Mouse (Mus musculus) forebrain, embryonic 16.5 days (tissue): ENCODE data around the gene Cdh13. TPM values are rescaled to one million over a fixed set of nuclear protein-coding genes. Genes with fewer than 3 reads are reported as not detected.

Experiments
- ATAC-seq: fragments of 200-750 bp; cut with Nextera tagmentation; 2 replicates; pipeline ENCODE4 v1.8.0; 2017; ENCODE audit warnings: mild to moderate bottlenecking, moderate library complexity
- H3K27ac ChIP-seq: fragments of 300-500 bp; sonication (generic); 2 replicates; pipeline ENCODE4 v1.5.1; 2014; ENCODE audit warnings: low read length, control low read depth
- H3K27me3 ChIP-seq: fragments of 300-500 bp; sonication (generic); replicated peaks from 2 replicates; pipeline ENCODE4 v1.6.1; 2014; ENCODE audit warnings: low read length; ENCODE audit not compliant: control insufficient read depth, insufficient read depth
- H3K36me3 ChIP-seq: fragments of 300-500 bp; sonication (generic); 2 replicates; pipeline ENCODE4 v1.6.1; 2014; ENCODE audit not compliant: control insufficient read depth, insufficient read depth
- H3K4me1 ChIP-seq: fragments of 300-500 bp; sonication (generic); replicated peaks from 2 replicates; pipeline ENCODE4 v1.6.1; 2014; ENCODE audit warnings: low read length; ENCODE audit not compliant: control insufficient read depth, insufficient read depth
- H3K4me2 ChIP-seq: fragments of 300-500 bp; sonication (generic); 2 replicates; pipeline ENCODE4 v1.6.1; 2014; ENCODE audit warnings: mild to moderate bottlenecking, low read length, control low read depth
- H3K4me3 ChIP-seq: fragments of 300-500 bp; sonication (generic); replicated peaks from 2 replicates; pipeline ENCODE4 v1.5.1; 2014; ENCODE audit warnings: mild to moderate bottlenecking, low read length, control low read depth
- H3K9ac ChIP-seq: fragments of 300-500 bp; sonication (generic); replicated peaks from 2 replicates; pipeline ENCODE4 v1.6.1; 2014; ENCODE audit warnings: low read depth, low read length, control low read depth
- H3K9me3 ChIP-seq: fragments of 300-500 bp; sonication (generic); 2 replicates; pipeline ENCODE4 v1.6.1; 2016; ENCODE audit warnings: low read length; ENCODE audit not compliant: control insufficient read depth
- WGBS: fragments of 180-500 bp; shearing (Covaris S2); extraction: QIAGEN DNeasy Blood & Tissue Kit; methylation state at CpG from one replicate; pipeline ENCODE4 v1.1.7; 2014; 5-methylcytosine and 5-hydroxymethylcytosine counted together
- polyA plus RNA-seq: library from polyadenylated mRNA; unstranded; fragments of >200 nt; fragmentation: Nextera tagmentation; extraction: Ambion mirVana; gene quantifications from 2 replicates; pipeline ENCODE4 v1.2.1, GENCODE M21; 2015

The Cdh13 gene
- 110 and 129 TPM in 2 replicates for polyA plus RNA-seq

DNA sequence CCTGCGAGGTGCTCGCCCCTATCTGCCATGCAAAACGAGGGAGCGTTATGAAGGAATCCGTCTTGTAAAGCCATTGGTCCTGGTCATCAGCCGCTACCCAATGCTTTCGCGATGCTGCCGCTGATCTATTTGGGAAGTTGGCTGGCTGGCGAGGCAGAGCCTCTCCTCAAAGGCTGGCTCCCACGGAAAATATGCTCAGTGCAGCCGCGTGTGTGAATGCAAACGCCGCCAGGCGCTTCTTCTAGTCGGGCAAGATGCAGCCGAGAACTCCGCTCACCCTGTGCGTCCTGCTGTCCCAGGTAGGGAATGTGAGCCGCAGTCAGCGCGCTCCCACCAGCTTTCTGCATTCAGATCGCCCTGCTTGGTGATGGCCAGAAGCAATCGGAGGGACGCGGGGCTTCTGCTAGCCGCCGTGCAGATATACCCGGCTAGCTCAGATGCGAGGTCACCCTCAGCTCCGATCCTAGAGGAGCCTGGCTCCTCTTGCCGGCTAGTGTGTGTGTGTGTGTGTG is at the start of gene Cdh13:
TSS of gene Cdh13 (plus strand) at position 134 of the 512 bp plus-strand sequence.
- under 1% methylated on average over 33 of the region's 33 CpGs for WGBS
- Histone ChIP-seq H3K36me3 (no peaks in the 10 kb centered on the region), H3K4me2 (peak within 1 kb of the TSS; percentile 82), H3K27ac (peak within 1 kb of the TSS; percentile 68), H3K4me3 (peak within 1 kb of the TSS; percentile 62), H3K9me3 (no peaks in the 10 kb centered on the region), H3K9ac (peak within 1 kb of the TSS; percentile 63), H3K27me3 (no peaks in the 10 kb centered on the region), H3K4me1 (peaks cover 23% of the 10 kb centered on the region)
- ATAC-seq, result peak; percentile 60

DNA sequence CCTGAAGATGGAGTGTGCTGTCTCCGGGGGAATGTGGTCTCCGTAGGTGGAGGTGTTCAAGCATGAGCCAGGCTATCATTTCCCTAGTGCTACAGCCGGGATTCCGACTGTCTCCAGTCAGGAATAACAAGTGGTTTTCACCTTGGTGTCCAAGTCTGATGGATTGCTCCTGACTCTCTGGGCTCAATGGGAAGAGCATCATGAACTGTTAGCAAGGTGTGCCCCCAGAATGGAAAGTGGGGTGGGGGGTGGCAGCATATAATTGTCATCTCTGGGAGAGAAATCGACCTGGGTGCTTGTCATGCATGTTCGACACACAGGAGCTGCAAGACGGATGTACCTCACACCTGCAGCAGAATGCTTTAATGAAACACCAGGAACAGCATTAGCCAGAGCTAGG is 47.9 kb upstream of the Cdh13 start:
- Histone ChIP-seq H3K36me3 (no peaks in the 10 kb centered on the region), H3K9me3 (no peaks in the 10 kb centered on the region), H3K4me1 (no peaks in the 10 kb centered on the region), H3K9ac (no peak overlapping the region), H3K4me3 (no peak overlapping the region), H3K27me3 (no peaks in the 10 kb centered on the region), H3K4me2 (no peak overlapping the region), H3K27ac (no peak overlapping the region)
- ATAC-seq, result no peak
- 93% methylated on average over 7 of the region's 7 CpGs for WGBS

DNA sequence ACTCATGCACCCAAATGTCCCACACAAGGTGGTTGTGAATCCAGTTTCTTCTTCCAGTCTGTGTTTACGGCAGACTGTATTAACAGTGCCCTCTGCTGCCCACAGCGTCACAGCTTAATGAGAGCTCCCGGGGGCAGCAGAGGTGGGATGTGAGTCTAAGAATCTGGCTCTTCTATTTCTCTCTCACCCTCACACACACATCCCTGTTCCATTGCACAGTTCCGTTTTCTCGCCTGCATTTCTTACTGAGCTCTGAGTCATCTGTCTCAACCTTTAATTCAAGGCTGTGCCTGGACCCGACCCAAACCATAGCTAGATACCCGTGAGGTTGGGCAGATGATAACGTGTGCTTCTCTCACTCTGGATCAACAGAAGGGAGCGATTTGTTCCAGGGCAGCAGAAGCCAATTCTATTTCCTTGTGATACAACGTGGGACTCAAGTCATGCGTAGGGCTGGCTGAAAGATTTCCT is 46.3 kb upstream of the Cdh13 start:
- Histone ChIP-seq H3K27ac (no peak overlapping the region), H3K4me3 (no peak overlapping the region), H3K36me3 (no peaks in the 10 kb centered on the region), H3K4me2 (no peak overlapping the region), H3K27me3 (no peaks in the 10 kb centered on the region), H3K4me1 (no peaks in the 10 kb centered on the region), H3K9ac (no peak overlapping the region), H3K9me3 (no peaks in the 10 kb centered on the region)
- ATAC-seq, result peak; percentile 36
- WGBS, result 55% methylated on average over 11 of the region's 11 CpGs

DNA sequence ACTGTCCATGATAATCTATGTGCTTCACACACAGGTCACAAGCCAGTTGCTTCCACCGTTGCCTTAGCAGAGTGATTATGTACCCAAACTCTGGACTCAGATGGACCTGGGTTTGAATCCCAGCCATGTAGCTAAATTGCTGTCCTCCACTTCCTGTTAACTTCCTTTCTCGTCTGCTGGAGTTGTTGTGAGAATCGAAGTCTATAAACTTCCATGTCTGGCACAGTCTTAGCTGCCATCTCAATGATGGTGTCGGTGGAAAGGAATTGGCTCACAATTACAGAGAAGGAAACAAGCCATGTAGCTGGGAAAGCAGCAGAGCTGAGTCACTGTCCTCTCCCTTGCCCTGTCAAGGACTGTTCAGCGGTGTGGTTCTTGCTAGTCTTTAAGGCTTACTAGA is 45.4 kb upstream of the Cdh13 start:
- Histone ChIP-seq H3K36me3 (no peaks in the 10 kb centered on the region), H3K4me1 (no peaks in the 10 kb centered on the region), H3K4me3 (no peak overlapping the region), H3K4me2 (no peak overlapping the region), H3K27ac (no peak overlapping the region), H3K9ac (no peak overlapping the region), H3K27me3 (no peaks in the 10 kb centered on the region), H3K9me3 (no peaks in the 10 kb centered on the region)
- ATAC-seq, result no peak
- WGBS, result 85% methylated on average over 5 of the region's 5 CpGs

DNA sequence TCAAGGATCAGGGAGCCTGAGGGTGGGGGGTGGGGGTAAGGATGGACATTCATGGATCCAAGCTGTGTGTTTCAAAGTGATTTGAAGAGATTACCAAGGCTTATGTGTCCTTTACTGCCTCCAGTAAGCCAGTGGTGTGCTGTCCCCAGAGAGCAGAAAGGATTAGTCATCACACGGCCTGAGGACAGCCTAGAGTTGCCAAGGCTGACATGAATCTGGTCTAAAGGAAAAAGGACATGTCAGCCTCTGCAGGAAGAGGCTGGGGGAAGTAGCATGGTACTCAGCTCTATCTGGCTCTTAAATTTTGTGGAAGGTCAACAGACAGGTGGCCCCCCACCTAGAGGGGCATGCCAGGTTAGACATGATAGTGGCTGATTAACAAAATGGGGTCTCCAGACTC is 44.3 kb upstream of the Cdh13 start:
- H3K4me2 ChIP-seq, result no peak overlapping the region
- no peaks in the 10 kb centered on the region for H3K4me1 ChIP-seq
- ATAC-seq, result no peak
- 74% methylated on average over 1 of the region's 1 CpGs for WGBS
- H3K27ac ChIP-seq, result no peak overlapping the region
- H3K27me3 ChIP-seq, result no peaks in the 10 kb centered on the region
- no peaks in the 10 kb centered on the region for H3K36me3 ChIP-seq
- H3K9me3 ChIP-seq, result no peaks in the 10 kb centered on the region
- no peak overlapping the region for H3K4me3 ChIP-seq
- no peak overlapping the region for H3K9ac ChIP-seq

DNA sequence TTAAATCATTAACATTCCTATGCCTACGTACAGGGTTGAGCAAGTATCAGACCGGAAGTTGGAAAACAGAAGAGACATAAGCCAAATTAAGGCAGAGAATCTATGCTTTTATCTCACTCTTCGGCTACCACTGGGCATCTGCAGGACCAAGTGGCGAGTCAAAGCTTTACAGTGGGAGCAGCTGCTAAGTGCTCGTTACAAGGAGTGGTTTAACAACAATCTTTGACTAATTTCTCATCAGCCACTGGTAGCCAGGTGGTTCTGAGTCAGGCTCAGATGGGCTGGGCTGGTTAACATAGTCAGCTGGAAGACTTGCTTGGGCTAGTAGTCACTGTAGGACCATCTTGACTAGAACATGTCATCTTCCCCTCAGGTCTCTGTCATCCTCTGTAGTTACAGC is 34.2 kb upstream of the Cdh13 start:
- Histone ChIP-seq H3K27me3 (no peaks in the 10 kb centered on the region), H3K4me1 (no peaks in the 10 kb centered on the region), H3K4me3 (no peak overlapping the region), H3K9me3 (no peaks in the 10 kb centered on the region), H3K36me3 (no peaks in the 10 kb centered on the region), H3K9ac (no peak overlapping the region), H3K27ac (no peak overlapping the region), H3K4me2 (no peak overlapping the region)
- WGBS, result 68% methylated on average over 5 of the region's 5 CpGs
- no peak for ATAC-seq

DNA sequence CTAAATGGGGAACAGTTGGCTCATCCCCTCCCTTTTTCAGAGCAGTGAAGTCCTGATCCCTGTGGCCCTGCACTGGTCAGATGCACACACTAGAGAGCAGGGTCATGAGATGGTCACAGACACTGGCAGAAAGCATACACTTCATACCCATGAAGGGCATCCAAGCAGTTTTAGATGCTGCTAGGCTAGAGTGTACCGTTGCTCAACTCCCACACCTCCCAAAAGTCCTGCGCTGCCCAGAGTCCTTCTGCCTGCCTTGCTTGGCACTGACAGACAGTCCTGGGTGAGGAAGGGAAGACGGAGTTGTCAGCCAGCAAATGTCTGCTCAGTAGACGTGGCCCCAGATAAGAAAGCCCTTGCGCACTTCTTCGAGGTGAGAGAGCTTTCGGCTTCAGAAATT is 33.6 kb upstream of the Cdh13 start:
- H3K27me3 ChIP-seq, result no peaks in the 10 kb centered on the region
- H3K4me2 ChIP-seq, result no peak overlapping the region
- H3K27ac ChIP-seq, result no peak overlapping the region
- WGBS, result 90% methylated on average over 7 of the region's 7 CpGs
- ATAC-seq, result no peak
- H3K9ac ChIP-seq, result no peak overlapping the region
- H3K4me1 ChIP-seq, result no peaks in the 10 kb centered on the region
- H3K4me3 ChIP-seq, result no peak overlapping the region
- H3K36me3 ChIP-seq, result no peaks in the 10 kb centered on the region
- no peaks in the 10 kb centered on the region for H3K9me3 ChIP-seq

DNA sequence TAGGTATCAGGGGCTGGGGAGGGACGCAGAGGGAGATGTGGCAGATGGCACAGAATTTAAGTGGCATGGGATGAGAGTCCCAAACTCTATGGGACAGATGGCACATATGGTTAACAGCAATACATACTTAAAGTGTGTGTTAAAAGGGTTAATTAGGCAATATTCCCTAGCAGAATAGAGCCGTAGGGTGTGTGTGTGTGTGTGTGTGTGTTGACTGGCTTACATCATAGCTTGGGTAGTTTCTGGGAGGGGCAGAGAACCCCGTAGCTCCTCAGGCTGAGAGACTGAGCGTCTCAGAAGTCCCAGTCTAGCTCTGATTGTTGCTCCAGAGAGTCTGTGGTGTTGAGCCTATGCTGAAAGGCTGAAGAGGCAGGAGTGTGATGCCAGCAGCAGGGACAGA is 20.4 kb upstream of the Cdh13 start:
- H3K9me3 ChIP-seq, result no peaks in the 10 kb centered on the region
- peak; percentile 75 for ATAC-seq
- H3K27ac ChIP-seq, result peak overlapping the region; percentile 44; the same call in 1 of the 2 replicates
- no peaks in the 10 kb centered on the region for H3K36me3 ChIP-seq
- WGBS, result 44% methylated on average over 4 of the region's 4 CpGs
- H3K9ac ChIP-seq, result no peak overlapping the region
- H3K4me2 ChIP-seq, result no peak overlapping the region
- H3K4me3 ChIP-seq, result no peak overlapping the region
- no peaks in the 10 kb centered on the region for H3K27me3 ChIP-seq
- peaks cover 3% of the 10 kb centered on the region; the same call in 1 of the 2 replicates for H3K4me1 ChIP-seq

DNA sequence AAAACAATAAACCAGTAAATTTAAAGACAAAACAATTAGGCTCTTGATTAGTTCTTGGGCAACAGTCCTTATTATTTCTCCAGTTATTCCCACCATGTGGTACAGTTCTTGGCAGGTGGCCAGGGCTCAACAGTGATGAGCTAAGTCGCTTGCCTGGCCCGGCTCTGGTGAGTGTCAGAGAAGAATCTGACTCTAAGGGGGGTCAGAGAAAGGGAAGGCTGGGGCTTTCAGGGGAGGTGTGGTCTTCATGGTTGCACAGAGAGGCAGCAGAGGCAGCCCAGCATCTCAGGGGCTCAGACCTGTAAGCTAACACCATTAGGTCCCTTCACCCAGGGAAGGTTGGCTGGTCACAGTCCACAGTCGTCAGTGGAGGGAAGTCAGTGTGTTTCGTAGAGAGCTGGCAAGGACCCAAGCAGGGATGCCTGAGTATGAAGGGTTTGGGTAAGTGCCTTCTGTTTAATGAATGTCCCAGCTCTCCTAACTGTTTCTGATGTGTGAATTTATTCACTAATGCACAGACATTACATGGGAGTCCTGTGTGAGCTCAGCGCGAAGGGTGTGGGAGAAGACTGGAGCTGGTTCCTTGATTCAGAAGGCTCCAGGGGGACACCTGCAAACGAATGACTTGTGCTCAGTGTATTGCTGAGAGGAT is 12.7 kb upstream of the Cdh13 start:
- peak; percentile 84 for ATAC-seq
- Histone ChIP-seq H3K27ac (peak overlapping the region; percentile 36; the same call in 1 of the 2 replicates), H3K9me3 (no peaks in the 10 kb centered on the region), H3K4me1 (peaks cover 19% of the 10 kb centered on the region), H3K9ac (no peak overlapping the region), H3K36me3 (no peaks in the 10 kb centered on the region), H3K4me3 (no peak overlapping the region), H3K27me3 (no peaks in the 10 kb centered on the region), H3K4me2 (no peak overlapping the region)
- WGBS, result 21% methylated on average over 7 of the region's 7 CpGs
